21 mouse cellular contexts compared by ENCODE assay signal in genomic region chr10:58798156-58798555, GRCm38 (mm10). TPM values are rescaled to one million over a fixed set of nuclear protein-coding genes. Genes with fewer than 3 reads are reported as not detected.
DNase-seq lines count a peak whose midpoint lies in the region; ATAC-seq and TF ChIP-seq lines count a peak whose summit lies in the region.
"Had no signal": no experiment of that assay in that cellular context is flagged by ENCODE, and none has a peak within 500 bp of the region (broad histone marks: within the 10 kb centered on the region; RNA-seq: fewer than 3 reads in every experiment).

No protein-coding gene starts in this region.

- intact Hi-C loops in left cerebral cortex, postnatal 14 days (cut with DNase I), result no loop called here

- no peaks in the 10 kb centered on the region for H3K27me3 ChIP-seq in forebrain, embryonic 14.5 days (replicated peaks; ENCODE audit: control insufficient read depth, insufficient read depth, low read length)
- H3K27me3 ChIP-seq in forebrain, embryonic 12.5 days, result 0 out of 2 replicates have a peak, but pooled peaks cover 4% of the 10 kb centered on the region
- no peaks in the 10 kb centered on the region for H3K27me3 ChIP-seq in hindbrain, embryonic 15.5 days
- no peaks in the 10 kb centered on the region for H3K27me3 ChIP-seq in hindbrain, embryonic 10.5 days (ENCODE audit: insufficient read depth, poor library complexity, severe bottlenecking)
- no peaks in the 10 kb centered on the region for H3K27me3 ChIP-seq in forebrain, postnatal 0 days (ENCODE audit: insufficient read depth, low read length)
- H3K27me3 ChIP-seq: limb, embryonic 15.5 days; neural tube, embryonic 15.5 days had no signal

- 84% methylated on average over 3 of the region's 3 CpGs for WGBS in forebrain, embryonic 14.5 days
- WGBS in forebrain, embryonic 12.5 days, result 87% methylated on average over 3 of the region's 3 CpGs
- WGBS in hindbrain, embryonic 15.5 days, result 63% methylated on average over 3 of the region's 3 CpGs
- WGBS in hindbrain, embryonic 10.5 days, result 95% methylated on average over 3 of the region's 3 CpGs
- 51% methylated on average over 3 of the region's 3 CpGs for WGBS in forebrain, postnatal 0 days

- no peak overlapping the region for H3K9ac ChIP-seq in forebrain, embryonic 14.5 days (ENCODE audit: low read length)
- H3K9ac ChIP-seq in forebrain, embryonic 12.5 days, result no peak overlapping the region
- H3K9ac ChIP-seq in hindbrain, embryonic 15.5 days, result no peak overlapping the region
- H3K9ac ChIP-seq in forebrain, postnatal 0 days, result no peak overlapping the region
- H3K9ac ChIP-seq: limb, embryonic 15.5 days; liver, embryonic 14.5 days; lung, embryonic 14.5 days; neural tube, embryonic 15.5 days had no signal

- peaks cover 6% of the 10 kb centered on the region; the same call in 1 of the 2 replicates for H3K4me1 ChIP-seq in forebrain, embryonic 14.5 days (ENCODE audit: control insufficient read depth, insufficient read depth, low read length)
- peaks cover 10% of the 10 kb centered on the region; the same call in 1 of the 2 replicates for H3K4me1 ChIP-seq in forebrain, embryonic 12.5 days
- H3K4me1 ChIP-seq in hindbrain, embryonic 15.5 days (replicated peaks), result peaks cover 6% of the 10 kb centered on the region; the same call in 1 of the 2 replicates
- no peaks in the 10 kb centered on the region; the same call in 1 of the 2 replicates for H3K4me1 ChIP-seq in hindbrain, embryonic 10.5 days (replicated peaks)
- peaks cover 10% of the 10 kb centered on the region; the same call in 1 of the 2 replicates for H3K4me1 ChIP-seq in forebrain, postnatal 0 days (ENCODE audit: insufficient read depth)
- H3K4me1 ChIP-seq: limb, embryonic 15.5 days had no signal

- H3K36me3 ChIP-seq in forebrain, embryonic 14.5 days (ENCODE audit: control insufficient read depth, insufficient read depth, low read length), result no peaks in the 10 kb centered on the region
- H3K36me3 ChIP-seq in forebrain, embryonic 12.5 days (replicated peaks), result no peaks in the 10 kb centered on the region
- no peaks in the 10 kb centered on the region for H3K36me3 ChIP-seq in hindbrain, embryonic 15.5 days
- H3K36me3 ChIP-seq in hindbrain, embryonic 10.5 days, result no peaks in the 10 kb centered on the region
- no peaks in the 10 kb centered on the region for H3K36me3 ChIP-seq in forebrain, postnatal 0 days (ENCODE audit: insufficient read depth)
- H3K36me3 ChIP-seq: limb, embryonic 15.5 days; neural tube, embryonic 15.5 days had no signal

- no peak overlapping the region for H3K4me3 ChIP-seq in forebrain, embryonic 14.5 days (ENCODE audit: low read depth, low read length)
- H3K4me3 ChIP-seq in forebrain, embryonic 12.5 days (replicated peaks), result no peak overlapping the region
- no peak overlapping the region for H3K4me3 ChIP-seq in hindbrain, embryonic 15.5 days
- H3K4me3 ChIP-seq in hindbrain, embryonic 10.5 days, result no peak overlapping the region
- no peak overlapping the region for H3K4me3 ChIP-seq in forebrain, postnatal 0 days (ENCODE audit: low read depth, low read length)
- H3K4me3 ChIP-seq: limb, embryonic 15.5 days; neural tube, embryonic 15.5 days had no signal

- peak; percentile 43; the same call in 1 of the 2 replicates for ATAC-seq in forebrain, embryonic 14.5 days
- ATAC-seq in forebrain, embryonic 12.5 days (ENCODE audit: low FRiP score), result no peak
- peak; percentile 56 for ATAC-seq in hindbrain, embryonic 15.5 days (ENCODE audit: low FRiP score, low read depth)
- ATAC-seq in forebrain, postnatal 0 days, result peak; percentile 95

- TF ChIP-seq CTCF in forebrain, postnatal 0 days (IDR thresholded peaks at IDR 0.05; ENCODE audit: low read depth), result no peak

- H3K9me3 ChIP-seq in forebrain, embryonic 14.5 days (replicated peaks; ENCODE audit: control insufficient read depth, low read length), result no peaks in the 10 kb centered on the region
- no peaks in the 10 kb centered on the region for H3K9me3 ChIP-seq in forebrain, embryonic 12.5 days
- H3K9me3 ChIP-seq in hindbrain, embryonic 15.5 days, result no peaks in the 10 kb centered on the region
- H3K9me3 ChIP-seq in hindbrain, embryonic 10.5 days, result no peaks in the 10 kb centered on the region
- no peaks in the 10 kb centered on the region for H3K9me3 ChIP-seq in forebrain, postnatal 0 days (ENCODE audit: low read length)
- H3K9me3 ChIP-seq: limb, embryonic 15.5 days; neural tube, embryonic 15.5 days had no signal

- H3K4me2 ChIP-seq in forebrain, embryonic 14.5 days (ENCODE audit: low read length), result no peak overlapping the region
- H3K4me2 ChIP-seq in forebrain, embryonic 12.5 days, result no peak overlapping the region
- no peak overlapping the region for H3K4me2 ChIP-seq in hindbrain, embryonic 15.5 days
- H3K4me2 ChIP-seq in forebrain, postnatal 0 days (ENCODE audit: low read depth), result no peak overlapping the region
- H3K4me2 ChIP-seq: limb, embryonic 15.5 days; lung, embryonic 14.5 days; neural tube, embryonic 15.5 days had no signal

- DNase-seq in forebrain, embryonic 14.5 days (ENCODE audit: low spot score), result peak; percentile 63
- no peak for DNase-seq in hindbrain, embryonic 10.5 days (ENCODE audit: low spot score)
- DNase-seq in left cerebral cortex, postnatal 14 days (ENCODE audit: low spot score in 2 of 2), result peak; percentile 32 to 89
- DNase-seq in left cerebral cortex, adult 18-20 months (ENCODE audit: low spot score in 2 of 2), result no peak
- peak; percentile 80 for DNase-seq in forebrain, postnatal 0 days
- DNase-seq: adrenal gland, postnatal 14 days; cerebellum, adult 9-10 months; gastrocnemius, postnatal 14 days; kidney, adult 2 months; layer of hippocampus, postnatal 36 days; left cerebral cortex, postnatal 4 days; lung, embryonic 14.5 days; right cerebral cortex, postnatal 4 days; thymus, postnatal 4 days had no signal

- H3K27ac ChIP-seq in forebrain, embryonic 14.5 days (ENCODE audit: low read depth, low read length), result no peak overlapping the region
- H3K27ac ChIP-seq in forebrain, embryonic 12.5 days, result no peak overlapping the region
- H3K27ac ChIP-seq in hindbrain, embryonic 15.5 days (replicated peaks), result no peak overlapping the region
- no peak overlapping the region for H3K27ac ChIP-seq in hindbrain, embryonic 10.5 days
- H3K27ac ChIP-seq in forebrain, postnatal 0 days (ENCODE audit: low read depth, low read length), result peak overlapping the region; percentile 36; the same call in 1 of the 2 replicates
- H3K27ac ChIP-seq: kidney, postnatal 0 days; limb, embryonic 15.5 days; liver, embryonic 14.5 days; neural tube, embryonic 15.5 days had no signal

RNA-seq across cellular contexts. Expression of gene Sh3rf3, which starts 15.0 kb away (rescaled TPM):
- 5.8 and 10.3 TPM in 2 replicates for polyA plus RNA-seq in forebrain, embryonic 14.5 days (2014; fragmentation: Nextera tagmentation; extraction: Ambion mirVana)
- 3.1 and 3.8 TPM in 2 replicates for polyA plus RNA-seq in forebrain, embryonic 12.5 days (2016; fragmentation: Nextera tagmentation; extraction: Ambion mirVana)
- 3.2 and 4.4 TPM in 2 replicates for polyA plus RNA-seq in hindbrain, embryonic 15.5 days (2015; fragmentation: Nextera tagmentation; extraction: Ambion mirVana)
- 0.75 and 1.1 TPM in 2 replicates for polyA plus RNA-seq in hindbrain, embryonic 10.5 days (2016; fragmentation: Nextera tagmentation; extraction: Ambion mirVana)
- 10 to 100 TPM; 73.2 to 87.0 TPM for total RNA-seq in left cerebral cortex, postnatal 14 days (2021)
- 10 to 100 TPM; 43.7 to 45.5 TPM for total RNA-seq in left cerebral cortex, adult 18-20 months (2021)
- 35.5 and 38.1 TPM in 2 replicates for total RNA-seq in forebrain, postnatal 0 days (2014; rRNA removed)
- polyA plus RNA-seq in forebrain, postnatal 0 days (2015; fragmentation: Nextera tagmentation; extraction: Ambion mirVana), result 6.6 and 10.1 TPM in 2 replicates
- total RNA-seq: megakaryocyte, adult 5-6 weeks had no signal
- polyA plus RNA-seq: liver, embryonic 14.5 days had no signal

Comparison
In these comparisons a context has a peak if more than half of its experiments do, and no peak if none do; other contexts are left out.
1. DNase-seq: peak in forebrain, embryonic 14.5 days (single experiment), left cerebral cortex, postnatal 14 days (2 of 2) and forebrain, postnatal 0 days (single experiment); none in hindbrain, embryonic 10.5 days (single experiment) and left cerebral cortex, adult 18-20 months (0 of 2).